Mouse (Mus musculus) heart, embryonic 14.5 days (tissue): ENCODE data around the gene Cort. TPM values are rescaled to one million over a fixed set of nuclear protein-coding genes. Genes with fewer than 3 reads are reported as not detected.
A peak's percentile ranks its signal among the peaks of the same experiment; 100 is the strongest.
"Not testable (repeated sequence)": the region's sequence is repeated elsewhere in the genome, so short reads cannot be mapped to it uniquely, and the experiment has no call there.

Source experiments
- ATAC-seq: fragments of 200-750 bp; cut with Nextera tagmentation; 2 replicates; pipeline ENCODE4 v1.8.0; 2017; ENCODE audit warnings: low read depth, moderate TSS enrichment; ENCODE audit not compliant: insufficient number of reproducible peaks, insufficient read depth, low FRiP score
- H3K27ac ChIP-seq, 2 experiments: fragments of 200-500 bp in 1 of 2; fragments of 300-500 bp in 1 of 2; sonication (generic) in 1 of 2; replicated peaks in 1 of 2; 2 replicates each; pipeline ENCODE4 v1.5.1; 2012 to 2014; ENCODE audit warnings: low read depth in 2 of 2, low read length in 2 of 2, control low read depth in 1 of 2, mild to moderate bottlenecking in 1 of 2, mixed read lengths in 1 of 2; ENCODE audit not compliant: control insufficient read depth in 1 of 2, insufficient read depth in 1 of 2
- H3K27me3 ChIP-seq: fragments of 300-500 bp; sonication (generic); 2 replicates; pipeline ENCODE4 v1.6.1; 2014; ENCODE audit warnings: mild to moderate bottlenecking, low read length, control low read depth; ENCODE audit not compliant: control insufficient read depth, insufficient read depth
- H3K36me3 ChIP-seq: fragments of 300-500 bp; sonication (generic); 2 replicates; pipeline ENCODE4 v1.6.1; 2014; ENCODE audit warnings: mild to moderate bottlenecking, control low read depth, low read length, mixed read lengths; ENCODE audit not compliant: control insufficient read depth, insufficient read depth
- H3K4me1 ChIP-seq, 2 experiments: fragments of 200-500 bp in 1 of 2; fragments of 300-500 bp in 1 of 2; sonication (generic) in 1 of 2; 2 replicates each; pipeline ENCODE4 v1.6.1; 2012 to 2014; ENCODE audit warnings: low read length in 2 of 2, control low read depth in 1 of 2, mixed read lengths in 1 of 2; ENCODE audit not compliant: control insufficient read depth in 2 of 2, insufficient read depth in 2 of 2
- H3K4me2 ChIP-seq: fragments of 300-500 bp; sonication (generic); 2 replicates; pipeline ENCODE4 v1.6.1; 2014; ENCODE audit warnings: mild to moderate bottlenecking, low read length
- H3K4me3 ChIP-seq, 2 experiments: fragments of 200-500 bp in 1 of 2; fragments of 300-500 bp in 1 of 2; sonication (generic) in 1 of 2; 2 replicates each; pipeline ENCODE4 v1.5.1; 2012 to 2014; ENCODE audit warnings: low read length in 2 of 2, mild to moderate bottlenecking in 2 of 2, control low read depth in 1 of 2, low read depth in 1 of 2, moderate library complexity in 1 of 2; ENCODE audit not compliant: control insufficient read depth in 1 of 2, insufficient read depth in 1 of 2
- H3K9ac ChIP-seq: fragments of 300-500 bp; sonication (generic); 2 replicates; pipeline ENCODE4 v1.6.1; 2014; ENCODE audit warnings: mild to moderate bottlenecking, low read length
- H3K9me3 ChIP-seq: fragments of 300-500 bp; sonication (generic); 2 replicates; pipeline ENCODE4 v1.6.1; 2016; ENCODE audit warnings: low read length, control low read depth; ENCODE audit not compliant: control insufficient read depth
- WGBS: fragments of 180-500 bp; shearing (Covaris S2); extraction: QIAGEN DNeasy Blood & Tissue Kit; methylation state at CpG from one replicate; pipeline ENCODE4 v1.1.7; 2014; 5-methylcytosine and 5-hydroxymethylcytosine counted together
- polyA plus RNA-seq: library from polyadenylated mRNA; unstranded; fragments of >200 nt; fragmentation: Nextera tagmentation; extraction: Ambion mirVana; gene quantifications from 2 replicates; pipeline ENCODE4 v1.2.1, GENCODE M21; 2014

The Cort gene
- polyA plus RNA-seq, 1 experiment from 2014 or later = 0.31 TPM

GRCm38 (mm10) chr4:149119978-149120562, 6.5 kb downstream of the Cort start:
- WGBS = 84% methylated on average over 12 of the region's 12 CpGs
- H3K36me3 ChIP-seq = peaks cover 30% of the 10 kb centered on the region
- not testable (repeated sequence) for H3K27me3 ChIP-seq, H3K9me3 ChIP-seq, H3K4me2 ChIP-seq, H3K4me1 ChIP-seq, H3K9ac ChIP-seq, ATAC-seq, H3K4me3 ChIP-seq, H3K27ac ChIP-seq

DNA sequence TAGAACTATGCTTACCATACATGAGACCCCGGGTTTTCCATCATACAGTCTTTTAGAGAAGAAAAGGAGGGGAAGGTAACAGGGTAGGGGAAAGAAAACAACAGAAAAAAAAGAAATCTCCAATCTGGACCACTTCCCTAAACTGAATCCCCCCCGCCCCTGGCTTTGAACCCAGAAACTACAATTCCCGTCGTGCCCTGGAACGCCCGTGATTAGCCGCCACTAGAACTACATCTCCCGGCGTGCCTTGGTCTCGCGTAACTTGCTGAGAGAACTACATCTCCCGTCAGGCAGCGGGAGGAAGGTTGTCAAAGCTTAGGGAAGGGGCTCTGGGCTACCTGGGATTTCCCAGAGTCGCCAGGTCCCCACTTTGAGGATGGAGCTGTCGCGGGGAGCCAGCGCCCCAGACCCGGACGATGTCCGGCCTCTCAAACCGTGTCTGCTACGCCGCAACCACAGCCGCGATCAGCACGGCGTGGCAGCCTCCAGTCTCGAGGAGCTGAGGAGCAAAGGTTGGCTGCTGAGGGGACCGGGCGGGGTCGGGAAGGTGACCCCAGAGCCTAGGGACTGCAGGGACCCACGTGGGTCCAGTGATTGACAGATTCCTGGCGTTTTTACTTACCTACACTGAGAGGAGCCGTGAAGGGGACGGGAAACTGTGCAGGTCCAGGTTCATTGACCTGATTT, 22.5 kb downstream of the Cort start, which contains the start of gene Dffa:
Dffa (plus strand) TSS at position 272 of the 687 bp plus-strand sequence.
- H3K36me3 ChIP-seq = peaks cover 25% of the 10 kb centered on the region
- H3K4me3 ChIP-seq = peak within 1 kb of the TSS; percentile 74 to 93
- no peaks in the 10 kb centered on the region for H3K9me3 ChIP-seq
- H3K9ac ChIP-seq = peak within 1 kb of the TSS; percentile 91
- H3K27ac ChIP-seq = peak within 1 kb of the TSS in 1 of 2 experiments; percentile 33; a peak in 1 of 4 replicates
- peak; percentile 78 for ATAC-seq
- peaks cover 0 to 13% of the 10 kb centered on the region in 2 experiments; a peak in 3 of 4 replicates for H3K4me1 ChIP-seq
- under 1% methylated on average over 35 of the region's 35 CpGs for WGBS
- H3K4me2 ChIP-seq = peak within 1 kb of the TSS; percentile 95
- no peaks in the 10 kb centered on the region for H3K27me3 ChIP-seq

DNA sequence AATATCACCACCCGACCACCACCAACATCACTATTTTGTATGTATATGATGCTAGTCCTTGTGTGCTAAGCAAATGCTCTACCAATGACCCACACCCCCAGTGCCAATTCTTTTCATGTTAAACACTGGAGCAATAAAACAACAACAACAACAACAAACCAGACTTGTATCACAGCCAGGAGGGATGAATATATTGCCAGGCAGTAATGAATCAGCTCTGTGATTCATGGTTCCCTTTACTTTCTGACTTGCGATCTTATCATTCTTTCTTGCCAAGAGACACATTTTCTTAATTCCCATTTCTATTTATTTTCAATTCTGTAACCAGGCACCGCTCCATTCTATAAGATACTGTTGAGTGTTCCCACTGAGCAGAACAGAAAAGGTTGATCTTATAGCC, 25.1 kb downstream of the Cort start:
- Histone ChIP-seq H3K36me3 (peaks cover 5% of the 10 kb centered on the region), H3K9ac (no peak overlapping the region), H3K4me1 (peaks cover 6 to 25% of the 10 kb centered on the region in 2 experiments), H3K27me3 (no peaks in the 10 kb centered on the region), H3K4me2 (no peak overlapping the region), H3K9me3 (no peaks in the 10 kb centered on the region), H3K4me3 (no peak overlapping the region), H3K27ac (no peak overlapping the region)
- no peak for ATAC-seq
- WGBS = 80% methylated on average over 3 of the region's 3 CpGs

- not testable (repeated sequence) for H3K9me3 ChIP-seq, H3K4me2 ChIP-seq, H3K27me3 ChIP-seq, H3K27ac ChIP-seq, H3K4me3 ChIP-seq, ATAC-seq, H3K36me3 ChIP-seq, H3K9ac ChIP-seq
- H3K4me1 ChIP-seq = peaks cover 6 to 25% of the 10 kb centered on the region in 2 experiments
- WGBS = 85% methylated on average over 12 of the region's 12 CpGs
Observed at GRCm38 (mm10) chr4:149100449-149100848, 26.1 kb downstream of the Cort start.

- peak within 1 kb of the TSS in 1 of 2 experiments; percentile 45; a peak in 1 of 4 replicates for H3K27ac ChIP-seq
- H3K4me1 ChIP-seq = peaks cover 6 to 17% of the 10 kb centered on the region in 2 experiments
- H3K36me3 ChIP-seq = no peaks in the 10 kb centered on the region
- peak; percentile 73 for ATAC-seq
- H3K9ac ChIP-seq = peak within 1 kb of the TSS; percentile 95
- no peaks in the 10 kb centered on the region for H3K9me3 ChIP-seq
- peak within 1 kb of the TSS; percentile 98 for H3K4me2 ChIP-seq
- H3K27me3 ChIP-seq = no peaks in the 10 kb centered on the region
- WGBS = under 1% methylated on average over 47 of the region's 50 CpGs
- peak within 1 kb of the TSS; percentile 92 to 99 for H3K4me3 ChIP-seq
Observed at GRCm38 (mm10) chr4:149099369-149100017, 27.1 kb downstream of the Cort start, which contains the start of gene Pex14. Gene Pex14, minus strand, starts transcription at chr4:149099876.

DNA sequence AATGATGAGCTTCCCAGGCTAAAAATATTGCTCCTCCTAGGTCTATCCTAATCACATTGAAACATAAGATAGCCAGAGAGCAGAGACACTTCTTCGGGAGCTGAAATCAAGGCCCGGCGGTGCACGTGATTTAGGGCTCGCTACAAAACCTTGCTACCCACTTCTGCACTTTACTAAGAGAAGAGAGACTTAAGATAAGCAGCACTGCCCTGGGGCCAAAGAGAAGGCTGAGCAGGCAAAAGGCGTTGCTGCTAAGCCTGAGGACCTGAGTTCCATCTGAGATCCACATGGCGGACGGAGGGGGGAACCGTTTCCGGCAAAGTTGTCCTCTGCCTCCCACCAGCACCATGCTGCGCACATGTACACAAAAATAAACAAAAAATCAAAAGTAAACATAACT, 28.0 kb downstream of the Cort start:
- Histone ChIP-seq H3K9me3 (no peaks in the 10 kb centered on the region), H3K27ac (no peak overlapping the region), H3K4me1 (peaks cover 6 to 16% of the 10 kb centered on the region in 2 experiments), H3K4me3 (peak overlapping the region; percentile 92 to 99), H3K9ac (peak overlapping the region; percentile 95), H3K4me2 (peak overlapping the region; percentile 98), H3K36me3 (no peaks in the 10 kb centered on the region), H3K27me3 (no peaks in the 10 kb centered on the region)
- ATAC-seq = no peak
- 2% methylated on average over 11 of the region's 11 CpGs for WGBS

- Histone ChIP-seq H3K9ac (peak overlapping the region; percentile 95; the same call in 1 of the 2 replicates), H3K9me3 (no peaks in the 10 kb centered on the region), H3K4me2 (peak overlapping the region; percentile 98), H3K27ac (no peak overlapping the region), H3K4me1 (peaks cover 6 to 16% of the 10 kb centered on the region in 2 experiments), H3K36me3 (peaks cover 3% of the 10 kb centered on the region), H3K27me3 (no peaks in the 10 kb centered on the region), H3K4me3 (no peak overlapping the region)
- 63% methylated on average over 3 of the region's 3 CpGs for WGBS
- no peak for ATAC-seq
Observed at GRCm38 (mm10) chr4:149097956-149098355, 28.6 kb downstream of the Cort start.
